Mouse (Mus musculus) midbrain, postnatal 0 days (tissue): ENCODE measurements around the gene Wwox. TPM values are rescaled to one million over a fixed set of nuclear protein-coding genes. Genes with fewer than 3 reads are reported as not detected.

Experiments used
- ATAC-seq: fragments of 200-750 bp; cut with Nextera tagmentation; 2 replicates; pipeline ENCODE4 v1.8.0; 2017; ENCODE audit warnings: moderate number of reproducible peaks, mild to moderate bottlenecking, moderate TSS enrichment, moderate library complexity; ENCODE audit not compliant: low FRiP score
- DNase-seq: peaks from one replicate; pipeline ENCODE4 v3.0.0-alpha.2; 2015; ENCODE audit warnings: low spot score
- H3K27ac ChIP-seq: fragments of 300-500 bp; sonication (generic); 2 replicates; pipeline ENCODE4 v1.5.1; 2014; ENCODE audit warnings: low read depth, mild to moderate bottlenecking, low read length, mixed read lengths
- H3K27me3 ChIP-seq: fragments of 300-500 bp; sonication (generic); 2 replicates; pipeline ENCODE4 v1.6.1; 2014; ENCODE audit warnings: low read length, control low read depth, mixed read lengths; ENCODE audit not compliant: insufficient read depth
- H3K36me3 ChIP-seq: fragments of 300-500 bp; sonication (generic); 2 replicates; pipeline ENCODE4 v1.6.1; 2014; ENCODE audit warnings: low read length, control low read depth, mixed read lengths; ENCODE audit not compliant: insufficient read depth
- H3K4me1 ChIP-seq: fragments of 300-500 bp; sonication (generic); 2 replicates; pipeline ENCODE4 v1.6.1; 2014; ENCODE audit warnings: mild to moderate bottlenecking, control low read depth, antibody characterized with exemption, low read length, mixed read lengths; ENCODE audit not compliant: insufficient read depth
- H3K4me2 ChIP-seq: fragments of 300-500 bp; sonication (generic); 2 replicates; pipeline ENCODE4 v1.6.1; 2014; ENCODE audit warnings: low read depth, mild to moderate bottlenecking, low read length, mixed read lengths; ENCODE audit not compliant: poor library complexity, severe bottlenecking
- H3K4me3 ChIP-seq: fragments of 300-500 bp; sonication (generic); 2 replicates; pipeline ENCODE4 v1.5.1; 2014; ENCODE audit warnings: low read depth, mild to moderate bottlenecking, low read length, moderate library complexity
- H3K9ac ChIP-seq: fragments of 300-500 bp; sonication (generic); replicated peaks from 2 replicates; pipeline ENCODE4 v1.6.1; 2014; ENCODE audit warnings: mild to moderate bottlenecking, low read length, moderate library complexity, mixed read lengths; ENCODE audit not compliant: poor library complexity, severe bottlenecking
- H3K9me3 ChIP-seq: fragments of 300-500 bp; sonication (generic); 2 replicates; pipeline ENCODE4 v1.6.1; 2016; ENCODE audit warnings: low read length, control low read depth
- CTCF ChIP-seq: IDR thresholded peaks from 2 replicates; pipeline ENCODE4 v1.5.1; 2016; ENCODE audit warnings: antibody characterized with exemption, mild to moderate bottlenecking
- WGBS: fragments of 180-500 bp; shearing (Covaris S2); extraction: QIAGEN DNeasy Blood & Tissue Kit; methylation state at CpG from one replicate; pipeline ENCODE4 v1.1.7; 2014; 5-methylcytosine and 5-hydroxymethylcytosine counted together
- polyA plus RNA-seq: library from polyadenylated mRNA; unstranded; fragments of >200 nt; fragmentation: Nextera tagmentation; extraction: Ambion mirVana; gene quantifications from 2 replicates; pipeline ENCODE4 v1.2.1, GENCODE M21; 2015
- total RNA-seq: library from RNA; depleted of rRNA; stranded (reverse); fragments of >200 nt; gene quantifications from 2 replicates; pipeline ENCODE4 v1.2.3, GENCODE M21; 2014

The Wwox gene
- total and polyA plus RNA-seq, 2 experiments from 2014 or later = 15.4 to 17.2 TPM

DNA sequence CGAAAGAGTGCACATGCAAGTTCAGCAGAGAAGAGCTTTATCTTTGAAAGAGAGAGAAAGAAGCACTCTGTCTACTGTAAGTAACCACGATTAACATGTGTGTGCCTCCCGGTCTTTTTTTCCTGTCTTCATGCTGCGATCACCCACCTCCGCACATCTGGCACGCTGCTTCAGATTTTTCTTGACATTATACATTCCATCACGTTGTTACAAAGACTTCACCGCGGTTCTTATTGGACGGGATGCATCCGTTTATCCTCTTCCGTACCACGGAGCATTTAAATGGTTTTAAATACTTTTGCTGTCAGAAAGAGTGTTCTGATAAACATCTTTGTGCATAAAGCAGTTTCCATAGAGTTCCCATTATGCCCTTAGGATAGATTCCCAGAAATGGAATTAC, 816.1 kb downstream of the Wwox start:
- WGBS = 63% methylated on average over 13 of the region's 13 CpGs
- DNase-seq (no peak), ATAC-seq (no peak)
- no peak overlapping the region for H3K27ac ChIP-seq
- H3K4me2 ChIP-seq = no peak overlapping the region
- H3K4me3 ChIP-seq = no peak overlapping the region
- TF ChIP-seq CTCF = no peak
- no peak overlapping the region for H3K9ac ChIP-seq
- H3K36me3 ChIP-seq = no peaks in the 10 kb centered on the region
- peaks cover 1% of the 10 kb centered on the region; the same call in 1 of the 2 replicates for H3K4me1 ChIP-seq
- H3K9me3 ChIP-seq = no peaks in the 10 kb centered on the region
- H3K27me3 ChIP-seq = no peaks in the 10 kb centered on the region

DNA sequence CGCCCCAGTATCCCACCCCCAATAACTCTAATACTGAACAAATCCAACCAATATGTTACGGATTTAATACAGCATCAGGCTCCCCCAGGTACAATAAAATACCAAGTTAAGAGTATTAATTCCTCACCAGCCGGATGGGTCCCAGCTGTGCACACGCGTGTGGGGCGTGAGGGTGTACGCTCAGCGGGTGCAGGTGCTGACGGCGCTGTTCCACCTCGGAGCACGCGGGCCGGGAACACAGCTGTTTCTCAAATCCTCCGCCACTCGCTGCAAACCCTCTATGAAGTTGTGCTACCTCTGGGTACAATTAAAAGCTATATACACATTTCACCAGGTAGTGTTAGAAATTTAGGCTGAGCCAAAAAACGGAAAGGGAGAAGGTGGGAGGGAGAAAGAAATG, 818.0 kb downstream of the Wwox start:
- no peak for TF ChIP-seq CTCF
- Histone ChIP-seq H3K9ac (no peak overlapping the region), H3K4me2 (no peak overlapping the region), H3K4me1 (no peaks in the 10 kb centered on the region), H3K9me3 (no peaks in the 10 kb centered on the region), H3K36me3 (no peaks in the 10 kb centered on the region), H3K27me3 (no peaks in the 10 kb centered on the region), H3K4me3 (no peak overlapping the region), H3K27ac (no peak overlapping the region)
- no peak for ATAC-seq
- DNase-seq = no peak
- 93% methylated on average over 17 of the region's 17 CpGs for WGBS

DNA sequence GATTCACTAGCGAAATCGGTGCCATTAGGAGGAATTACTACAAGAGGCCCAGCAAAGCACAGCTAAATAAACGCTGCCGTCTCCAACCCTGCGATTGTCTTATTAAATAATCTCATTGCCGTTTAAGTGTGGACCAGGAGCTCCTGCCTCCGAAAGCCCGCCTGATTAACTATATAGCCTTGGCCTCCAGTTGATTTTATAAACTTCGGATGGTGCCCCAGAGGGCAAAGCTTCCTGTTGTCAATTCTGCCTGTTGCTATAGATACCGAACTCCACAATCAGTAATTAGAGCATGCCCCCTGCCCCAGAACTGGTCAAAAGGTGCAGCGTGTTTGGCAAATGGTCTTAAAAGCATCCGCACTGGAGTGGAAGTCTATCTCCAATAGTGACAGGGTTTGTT, 820.4 kb downstream of the Wwox start:
- Histone ChIP-seq H3K27me3 (no peaks in the 10 kb centered on the region), H3K4me1 (no peaks in the 10 kb centered on the region), H3K9ac (no peak overlapping the region), H3K27ac (no peak overlapping the region), H3K9me3 (no peaks in the 10 kb centered on the region), H3K4me2 (no peak overlapping the region), H3K4me3 (no peak overlapping the region), H3K36me3 (no peaks in the 10 kb centered on the region)
- ATAC-seq = no peak
- no peak for TF ChIP-seq CTCF
- WGBS = 48% methylated on average over 12 of the region's 12 CpGs
- DNase-seq = no peak

DNA sequence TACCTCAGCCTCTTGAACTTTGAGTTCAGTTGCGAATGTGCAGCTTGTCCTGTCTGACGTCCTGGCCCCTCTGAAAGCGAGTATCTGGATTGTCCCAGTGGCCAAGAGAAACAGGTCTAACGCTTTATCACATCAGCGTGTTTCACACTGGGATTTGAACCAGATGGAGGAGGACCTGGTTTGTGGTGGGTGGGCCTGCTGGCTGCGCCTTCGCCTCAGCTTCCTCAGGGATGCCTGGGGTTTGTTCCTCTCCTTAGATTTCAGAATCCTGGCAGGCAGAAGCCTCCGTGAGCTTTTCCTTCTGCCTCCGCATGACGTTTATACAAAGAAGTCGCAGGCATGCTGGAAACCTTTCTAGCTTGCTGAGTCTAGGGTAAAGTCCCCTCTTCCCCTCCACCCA, 827.7 kb downstream of the Wwox start:
- Histone ChIP-seq H3K27ac (no peak overlapping the region), H3K4me2 (no peak overlapping the region), H3K4me1 (no peaks in the 10 kb centered on the region), H3K9me3 (no peaks in the 10 kb centered on the region), H3K36me3 (no peaks in the 10 kb centered on the region), H3K27me3 (no peaks in the 10 kb centered on the region), H3K9ac (no peak overlapping the region), H3K4me3 (no peak overlapping the region)
- WGBS = 83% methylated on average over 11 of the region's 11 CpGs
- no peak for DNase-seq
- ATAC-seq = no peak
- no peak for TF ChIP-seq CTCF

DNA sequence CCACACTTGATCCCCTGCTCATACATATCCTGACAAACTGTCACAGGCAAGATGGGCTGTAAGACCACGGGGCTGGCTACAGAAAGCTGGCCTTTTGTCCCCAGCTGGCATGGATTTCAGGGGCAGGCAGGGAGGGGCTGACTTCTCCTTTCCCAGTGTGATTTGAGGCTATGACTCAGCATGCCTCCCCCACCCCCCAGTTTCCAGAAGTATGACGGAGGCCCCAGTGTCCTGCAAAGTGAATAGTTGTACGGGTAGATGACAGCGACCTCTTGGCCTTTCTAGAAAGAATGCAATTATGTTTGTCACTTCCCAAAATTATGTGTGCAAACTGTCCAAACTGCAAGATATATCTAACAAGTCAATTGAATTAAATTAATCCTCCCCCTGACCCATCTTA, 830.1 kb downstream of the Wwox start:
- 48% methylated on average over 4 of the region's 4 CpGs for WGBS
- Histone ChIP-seq H3K4me3 (no peak overlapping the region), H3K4me1 (no peaks in the 10 kb centered on the region), H3K27ac (no peak overlapping the region), H3K4me2 (no peak overlapping the region), H3K36me3 (no peaks in the 10 kb centered on the region), H3K27me3 (no peaks in the 10 kb centered on the region), H3K9me3 (no peaks in the 10 kb centered on the region), H3K9ac (no peak overlapping the region)
- TF ChIP-seq CTCF = no peak
- no peak for ATAC-seq
- no peak for DNase-seq

DNA sequence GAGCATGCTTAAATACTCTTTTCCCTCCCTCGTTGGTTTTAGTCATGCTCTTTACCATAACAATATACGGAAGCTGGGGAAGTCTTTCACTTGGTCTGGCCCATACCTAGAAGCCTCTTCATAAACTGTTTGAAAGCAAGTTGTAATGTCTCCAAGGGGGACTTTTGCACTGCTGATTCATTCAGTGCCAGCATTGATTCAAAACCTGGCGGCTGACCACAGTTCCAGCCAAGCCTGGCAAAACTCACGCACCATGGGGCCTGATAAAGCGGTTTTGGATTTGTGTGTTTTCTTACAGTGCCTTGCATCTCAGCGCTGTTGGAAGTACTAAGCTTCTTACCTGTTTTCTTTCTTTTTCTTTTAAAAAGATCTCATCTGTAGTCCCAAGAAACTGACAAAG, 834.5 kb downstream of the Wwox start:
- no peak overlapping the region for H3K4me2 ChIP-seq
- H3K27ac ChIP-seq = no peak overlapping the region
- 51% methylated on average over 6 of the region's 6 CpGs for WGBS
- H3K4me1 ChIP-seq = no peaks in the 10 kb centered on the region
- DNase-seq = peak; percentile 50
- ATAC-seq = no peak
- H3K27me3 ChIP-seq = no peaks in the 10 kb centered on the region
- H3K4me3 ChIP-seq = no peak overlapping the region
- no peak for TF ChIP-seq CTCF
- H3K36me3 ChIP-seq = no peaks in the 10 kb centered on the region
- H3K9ac ChIP-seq = no peak overlapping the region
- no peaks in the 10 kb centered on the region for H3K9me3 ChIP-seq

DNA sequence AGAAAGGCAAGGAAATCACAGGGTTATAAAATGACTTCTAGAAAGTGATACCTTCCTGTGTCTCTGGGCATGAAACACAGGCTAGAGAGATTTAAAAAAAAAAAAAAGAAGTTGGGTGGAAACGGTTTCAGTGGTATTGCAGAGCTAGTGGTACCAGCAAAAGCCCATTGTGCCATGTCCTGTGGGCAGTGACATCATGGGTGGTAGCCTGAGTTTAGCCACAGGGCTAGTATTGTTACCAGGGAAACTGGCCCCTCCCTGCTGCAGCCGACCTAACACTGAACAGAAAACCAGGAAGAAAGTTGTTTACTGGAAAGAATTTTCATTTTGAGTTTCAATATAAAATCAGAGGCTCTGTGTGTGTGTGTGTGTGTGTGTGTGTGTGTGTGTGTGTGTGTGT, 836.8 kb downstream of the Wwox start:
- no peaks in the 10 kb centered on the region for H3K36me3 ChIP-seq
- no peak overlapping the region for H3K9ac ChIP-seq
- no peaks in the 10 kb centered on the region for H3K9me3 ChIP-seq
- TF ChIP-seq CTCF = no peak
- no peak for DNase-seq
- no peaks in the 10 kb centered on the region for H3K4me1 ChIP-seq
- 63% methylated on average over 2 of the region's 2 CpGs for WGBS
- H3K4me3 ChIP-seq = no peak overlapping the region
- no peaks in the 10 kb centered on the region for H3K27me3 ChIP-seq
- no peak overlapping the region for H3K4me2 ChIP-seq
- ATAC-seq = no peak
- no peak overlapping the region for H3K27ac ChIP-seq
